Mouse (Mus musculus) spleen, adult 2 months (tissue): Measurements from ENCODE around the gene Stx3. TPM values are rescaled to one million over a fixed set of nuclear protein-coding genes. Genes with fewer than 3 reads are reported as not detected.

Source experiments
- DNase-seq, 2 experiments: peaks; one replicate each; pipeline versions ENCODE4 v3.0.0 to v3.0.0-alpha.2; 2012 to 2021; ENCODE audit warnings: low spot score in 2 of 2, low read depth in 1 of 2
- H3K27ac ChIP-seq: fragments of 200-500 bp; 2 replicates; pipeline ENCODE4 v1.5.1; 2012; ENCODE audit warnings: low read length, inconsistent platforms; ENCODE audit not compliant: insufficient read depth
- H3K27me3 ChIP-seq: fragments of 200-500 bp; 2 replicates; pipeline ENCODE4 v1.6.1; 2012; ENCODE audit warnings: mild to moderate bottlenecking, moderate library complexity, low read length, inconsistent platforms; ENCODE audit not compliant: control insufficient read depth, insufficient read depth
- H3K36me3 ChIP-seq: fragments of 200-500 bp; 2 replicates; pipeline ENCODE4 v1.6.1; 2012; ENCODE audit warnings: mild to moderate bottlenecking, low read length, inconsistent platforms; ENCODE audit not compliant: control insufficient read depth, insufficient read depth
- H3K4me1 ChIP-seq: fragments of 200-500 bp; 2 replicates; pipeline ENCODE4 v1.6.1; 2011; ENCODE audit warnings: inconsistent platforms; ENCODE audit not compliant: control insufficient read depth, insufficient read depth, insufficient read length
- H3K4me3 ChIP-seq: fragments of 200-500 bp; 2 replicates; pipeline ENCODE4 v1.5.1; 2011; ENCODE audit warnings: mild to moderate bottlenecking, inconsistent platforms; ENCODE audit not compliant: insufficient read depth, insufficient read length; ENCODE audit errors: extremely low read depth
- CTCF ChIP-seq: fragments of 200-500 bp; IDR thresholded peaks from 2 replicates; pipeline ENCODE4 v1.5.1; 2011; ENCODE audit warnings: mild to moderate bottlenecking, inconsistent platforms; ENCODE audit not compliant: insufficient read depth, insufficient read length, insufficient replicate concordance; ENCODE audit errors: extremely low read depth
- POLR2A ChIP-seq: fragments of 200-500 bp; IDR thresholded peaks from 2 replicates; pipeline ENCODE4 v1.6.1; 2011; ENCODE audit warnings: low read depth, low read length, inconsistent platforms
- WGBS: fragments of 180-500 bp; shearing (Covaris S2); methylation state at CpG from one replicate; pipeline ENCODE4 v1.1.7; 2018; 5-methylcytosine and 5-hydroxymethylcytosine counted together
- polyA plus RNA-seq: library from polyadenylated mRNA; depleted of rRNA; stranded (reverse); fragments of >200 nt; gene quantifications from 2 replicates; pipeline ENCODE4 v1.2.3, GENCODE M21; 2012; rRNA removed

The Stx3 gene
- polyA plus RNA-seq, 1 experiment, result 2.0 TPM

GRCm38 (mm10) chr19:11736455-11736854 is 82.7 kb downstream of the Stx3 start:
- TF ChIP-seq CTCF, result no peak
- TF ChIP-seq POLR2A, result no peak
- Histone ChIP-seq H3K27ac (no peak overlapping the region), H3K4me3 (no peak overlapping the region; the same call in 1 of the 2 replicates), H3K36me3 (no peaks in the 10 kb centered on the region), H3K27me3 (no peaks in the 10 kb centered on the region), H3K4me1 (no peaks in the 10 kb centered on the region)
- WGBS, result 67% methylated on average over 1 of the region's 1 CpGs
- no peak for DNase-seq

GRCm38 (mm10) chr19:11730278-11730677 is 88.9 kb downstream of the Stx3 start:
- Histone ChIP-seq H3K27ac (no peak overlapping the region), H3K36me3 (no peaks in the 10 kb centered on the region), H3K4me3 (no peak overlapping the region), H3K4me1 (no peaks in the 10 kb centered on the region), H3K27me3 (no peaks in the 10 kb centered on the region)
- DNase-seq, result no peak
- TF ChIP-seq CTCF (no peak), POLR2A (no peak)
- WGBS, result 73% methylated on average over 1 of the region's 1 CpGs

- TF ChIP-seq CTCF (no peak), POLR2A (no peak)
- Histone ChIP-seq H3K27ac (no peak overlapping the region), H3K4me1 (no peaks in the 10 kb centered on the region), H3K27me3 (no peaks in the 10 kb centered on the region), H3K4me3 (no peak overlapping the region), H3K36me3 (no peaks in the 10 kb centered on the region)
- 86% methylated on average over 5 of the region's 5 CpGs for WGBS
- DNase-seq, result no peak
Observed at GRCm38 (mm10) chr19:11727304-11727703, 91.9 kb downstream of the Stx3 start.

GRCm38 (mm10) chr19:11725915-11726314 is 93.3 kb downstream of the Stx3 start:
- Histone ChIP-seq H3K27me3 (no peaks in the 10 kb centered on the region), H3K36me3 (no peaks in the 10 kb centered on the region), H3K4me1 (no peaks in the 10 kb centered on the region), H3K4me3 (no peak overlapping the region), H3K27ac (no peak overlapping the region)
- TF ChIP-seq POLR2A (no peak), CTCF (no peak)
- DNase-seq, result no peak
- WGBS, result 81% methylated on average over 2 of the region's 2 CpGs

Other genes starting within 250 kb of the Stx3 start
- gene Ms4a6d, start 214.6 kb downstream of the Stx3 start, polyA plus RNA-seq, result 2.1 and 3.9 TPM in 2 replicates
- gene Ms4a2, start 195.7 kb downstream of the Stx3 start, polyA plus RNA-seq, result 0.12 and 0.14 TPM in 2 replicates
- 1.2 and 1.7 TPM in 2 replicates for gene Ms4a3, start 178.6 kb downstream of the Stx3 start, polyA plus RNA-seq
- gene Oosp2, start 158.8 kb downstream of the Stx3 start, polyA plus RNA-seq, result not detected in 2 replicates
- 2.2 and 2.5 TPM in 2 replicates for gene Oosp1, start 128.3 kb downstream of the Stx3 start, polyA plus RNA-seq
- gene Oosp3, start 122.3 kb downstream of the Stx3 start, polyA plus RNA-seq, result not detected in 2 replicates
- gene Gif, start 71.8 kb downstream of the Stx3 start, polyA plus RNA-seq, result not detected in 2 replicates
- gene Mrpl16, start 49.0 kb downstream of the Stx3 start, polyA plus RNA-seq, result 4.1 and 5.4 TPM in 2 replicates
- gene Olfr1417, start 19.8 kb upstream of the Stx3 start, polyA plus RNA-seq, result not detected in 2 replicates
- not detected in 2 replicates for gene Olfr1418, start 41.7 kb upstream of the Stx3 start, polyA plus RNA-seq
- gene Olfr1419, start 55.7 kb upstream of the Stx3 start, polyA plus RNA-seq, result not detected in 2 replicates
- not detected in 2 replicates for gene Olfr1420, start 67.2 kb upstream of the Stx3 start, polyA plus RNA-seq
- gene Patl1, start 93.0 kb upstream of the Stx3 start, polyA plus RNA-seq, result 12.6 and 13.7 TPM in 2 replicates
- gene Osbp, start 146.5 kb upstream of the Stx3 start, polyA plus RNA-seq, result 9.5 and 9.6 TPM in 2 replicates
- not detected in 2 replicates for gene Olfr1423, start 221.9 kb upstream of the Stx3 start, polyA plus RNA-seq
- gene Olfr1424, start 243.3 kb upstream of the Stx3 start, polyA plus RNA-seq, result not detected in 2 replicates